Mouse (Mus musculus): ENCODE measurements at regions not wholly inside any gene's neighbourhood (a gene's known extent, or its start where the extent isn't known, plus 50 kb on each side); places are given as distances from the start of the nearest gene placed in this dataset.

DNA sequence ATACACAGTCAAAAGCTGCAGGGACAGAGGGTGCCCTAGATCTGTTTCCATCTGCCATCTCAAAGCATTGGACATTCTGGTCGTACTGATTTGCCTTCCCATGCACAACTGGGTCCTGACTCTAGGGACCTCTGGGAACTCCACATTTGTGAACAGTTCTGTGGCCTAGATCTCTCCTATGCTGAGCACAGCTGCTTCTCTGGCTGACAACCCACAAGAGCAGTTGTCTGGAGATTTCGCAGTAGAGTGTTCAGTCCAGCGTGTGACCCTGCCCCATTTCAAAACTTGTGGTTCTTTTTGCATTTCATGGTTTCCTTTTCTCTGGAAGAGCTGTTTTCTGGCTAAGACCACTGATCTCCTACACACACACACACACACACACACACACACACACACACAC, 269.7 kb upstream of the Sulf2 start:
- no peaks in the 10 kb centered on the region for H3K27me3 ChIP-seq
- ChIA-PET POLR2A (interaction anchor here (0.5 to 0.9 kb wide), 2 partner anchors 38 to 94 kb away, joined by 3 to 4 read pairs; no protein-coding TSS in a partner anchor), CTCF (interaction anchor here (1.5 kb wide), 1 partner anchor 15 kb away, joined by 4 read pairs; no protein-coding TSS in a partner anchor)
- DNase-seq (ENCODE audit: low read depth, low spot score), result no peak
- TF ChIP-seq CTCF (IDR thresholded peaks at IDR 0.05), result no peak
- ATAC-seq, result no peak
- in situ Hi-C loops (cut with MboI; ENCODE audit: low pct_unique_long_range_greater_than_20kb), result loop anchor here (5.0 kb wide), 1 partner anchor 68 kb away; no protein-coding TSS in a partner anchor

DNA sequence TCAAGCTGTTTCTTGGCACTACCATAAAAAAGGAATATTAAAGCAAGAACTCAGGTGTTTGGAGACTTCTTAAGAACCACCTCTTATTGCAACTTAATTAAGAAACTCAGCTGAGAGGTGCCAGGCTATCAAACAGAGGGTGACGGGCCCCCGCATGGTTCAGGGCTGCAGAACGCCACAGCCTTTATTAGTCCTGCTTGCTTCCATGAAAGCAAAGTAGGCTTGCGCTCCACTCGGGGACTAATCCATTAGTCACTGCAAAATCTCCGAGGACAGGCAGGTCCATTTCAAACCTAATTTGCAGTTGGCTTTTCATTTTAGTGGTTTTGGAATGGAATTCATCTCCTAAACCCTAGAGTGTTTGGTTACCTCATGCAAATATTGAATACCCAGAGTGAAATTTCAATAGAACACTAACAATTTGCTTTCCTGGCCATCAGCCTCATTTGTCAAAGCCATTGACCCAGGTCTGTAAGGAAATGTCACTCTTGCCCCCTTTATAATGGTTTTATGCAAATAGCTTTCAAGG, 267.7 kb upstream of the Sulf2 start:
- in situ Hi-C loops (cut with MboI; ENCODE audit: low pct_unique_long_range_greater_than_20kb), result no loop called here
- DNase-seq (ENCODE audit: low read depth, low spot score) (no peak), ATAC-seq (no peak)
- TF ChIP-seq CTCF (IDR thresholded peaks at IDR 0.05), result no peak
- H3K27me3 ChIP-seq, result no peaks in the 10 kb centered on the region
- ChIA-PET POLR2A (no interaction called here), CTCF (no interaction called here)

DNA sequence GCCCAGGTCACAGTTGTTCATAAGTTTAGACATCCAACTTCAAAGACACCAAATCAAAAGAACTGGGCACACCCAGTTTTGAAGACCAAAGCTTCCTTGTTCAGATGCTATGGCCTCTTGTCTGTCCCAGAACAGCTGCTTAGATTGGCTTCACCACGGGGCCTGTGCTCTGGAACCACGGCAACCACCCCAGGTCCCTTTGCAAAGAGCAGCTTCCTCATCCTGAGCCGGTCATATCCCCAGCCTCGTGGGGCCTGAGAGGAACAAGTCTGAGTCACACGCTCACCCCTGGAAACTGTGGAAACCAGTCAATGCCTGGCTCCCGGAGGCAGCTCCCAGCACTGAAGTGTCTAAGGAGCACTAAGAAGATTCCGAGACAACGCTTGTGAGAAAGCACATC, 264.8 kb upstream of the Sulf2 start:
- no peak for TF ChIP-seq CTCF (IDR thresholded peaks at IDR 0.05)
- POLR2A ChIA-PET, result no interaction called here
- in situ Hi-C loops (cut with MboI; ENCODE audit: low pct_unique_long_range_greater_than_20kb), result no loop called here

DNA sequence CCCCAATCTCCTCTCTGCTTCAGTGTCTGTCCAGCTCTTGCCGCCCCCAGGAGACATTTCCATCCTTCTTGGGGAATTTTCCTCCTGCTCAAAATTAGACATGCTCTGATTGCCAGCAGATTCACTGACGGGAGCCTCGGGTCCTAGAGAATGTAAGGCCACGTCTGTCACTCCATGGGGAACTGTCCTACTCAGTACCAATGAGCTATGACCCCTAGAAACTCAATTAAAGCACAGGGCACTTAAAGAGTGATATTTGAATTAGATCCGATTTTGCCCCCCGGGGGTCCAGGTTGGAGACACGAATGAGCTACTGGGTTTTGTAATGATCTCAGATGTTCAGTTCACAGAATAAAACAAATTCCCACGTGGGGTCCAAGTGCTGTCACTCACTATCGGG, 263.8 kb upstream of the Sulf2 start:
- ChIA-PET POLR2A (no interaction called here), CTCF (no interaction called here)
- DNase-seq (ENCODE audit: low read depth, low spot score), result no peak
- no peak for TF ChIP-seq CTCF (IDR thresholded peaks at IDR 0.05)
- ATAC-seq, result no peak
- no peaks in the 10 kb centered on the region for H3K27me3 ChIP-seq
- in situ Hi-C loops (cut with MboI; ENCODE audit: low pct_unique_long_range_greater_than_20kb), result no loop called here

More for the DNA sequence above, 264.8 kb upstream of the Sulf2 start:
- ATAC-seq, result no peak
- H3K27me3 ChIP-seq, result no peaks in the 10 kb centered on the region
- DNase-seq (ENCODE audit: low read depth, low spot score), result no peak
- CTCF ChIA-PET, result interaction anchor here (0.9 kb wide), 1 partner anchor 265 kb away, joined by 3 read pairs; the partner anchor contains the start of gene Sulf2

DNA sequence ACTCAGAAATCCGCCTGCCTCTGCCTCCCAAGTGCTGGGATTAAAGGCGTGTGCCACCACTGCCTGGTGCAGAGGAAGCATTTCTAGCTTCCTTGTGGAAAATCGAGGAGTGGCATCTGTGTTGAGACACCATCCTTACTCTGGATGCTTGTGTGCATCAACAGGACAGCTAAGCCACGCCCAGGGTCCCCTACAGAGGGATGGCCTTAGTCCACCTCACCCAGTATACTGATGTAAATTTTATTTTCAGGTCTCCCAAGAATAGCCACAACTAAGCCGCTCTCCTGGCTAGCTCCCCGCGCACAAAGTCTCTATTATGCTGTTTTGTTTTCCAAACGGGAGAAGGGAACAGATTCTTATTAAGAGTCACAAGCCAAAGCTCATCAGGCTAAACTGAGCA, 262.8 kb upstream of the Sulf2 start:
- no peak for TF ChIP-seq CTCF (IDR thresholded peaks at IDR 0.05)
- POLR2A ChIA-PET, result no interaction called here
- no peak for ATAC-seq
- no peaks in the 10 kb centered on the region for H3K27me3 ChIP-seq
- in situ Hi-C loops (cut with MboI; ENCODE audit: low pct_unique_long_range_greater_than_20kb), result no loop called here
- DNase-seq (ENCODE audit: low read depth, low spot score), result no peak
- CTCF ChIA-PET, result no interaction called here

DNA sequence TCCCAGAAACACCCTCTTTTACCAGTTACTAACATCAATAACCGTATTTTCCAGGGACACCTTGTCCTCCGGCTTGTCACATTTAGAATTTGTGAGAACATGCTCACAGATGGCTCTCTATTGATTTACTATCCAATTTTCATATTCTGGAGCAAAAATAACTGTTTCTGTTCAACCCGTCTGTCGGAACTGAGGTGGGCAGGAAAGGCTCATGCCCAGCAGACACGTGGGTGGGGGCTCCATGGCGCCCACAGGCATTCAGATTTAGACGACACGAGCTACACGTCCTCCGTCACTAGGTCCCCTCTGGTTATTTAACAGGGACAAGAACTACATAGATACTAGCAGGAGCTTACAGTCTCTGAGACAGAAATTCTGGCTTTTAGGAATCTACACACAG, 262.2 kb upstream of the Sulf2 start:
- ATAC-seq, result no peak
- no peak for TF ChIP-seq CTCF (IDR thresholded peaks at IDR 0.05)
- in situ Hi-C loops (cut with MboI; ENCODE audit: low pct_unique_long_range_greater_than_20kb), result no loop called here
- ChIA-PET CTCF (no interaction called here), POLR2A (no interaction called here)
- no peak for DNase-seq (ENCODE audit: low read depth, low spot score)
- no peaks in the 10 kb centered on the region for H3K27me3 ChIP-seq

DNA sequence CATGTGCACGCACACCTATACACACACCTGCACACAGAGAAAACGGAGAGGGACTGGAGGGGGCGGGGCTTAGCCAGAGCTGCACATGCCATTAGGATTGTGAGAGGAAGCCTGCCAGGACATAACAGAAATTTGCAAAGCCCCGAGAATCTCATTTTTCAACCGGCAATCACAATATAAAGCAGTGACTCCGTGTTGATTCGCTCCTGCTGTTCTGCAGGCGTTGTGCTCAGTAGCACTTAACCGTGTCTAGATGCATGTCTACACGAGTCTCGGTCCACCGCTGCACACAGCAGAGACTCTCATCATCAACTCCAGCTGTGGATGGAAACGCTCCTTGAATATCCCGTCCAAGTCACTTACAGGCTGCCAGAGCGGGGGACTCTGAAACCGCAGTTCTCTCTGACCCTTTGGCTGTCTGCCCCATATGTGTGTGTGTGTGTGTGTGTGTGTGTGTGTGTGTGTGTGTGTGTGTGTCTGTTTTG, 260.1 kb upstream of the Sulf2 start:
- CTCF ChIA-PET, result no interaction called here
- POLR2A ChIA-PET, result no interaction called here
- ATAC-seq (no peak), DNase-seq (ENCODE audit: low read depth, low spot score) (no peak)
- H3K27me3 ChIP-seq, result no peaks in the 10 kb centered on the region
- no peak for TF ChIP-seq CTCF (IDR thresholded peaks at IDR 0.05)
- in situ Hi-C loops (cut with MboI; ENCODE audit: low pct_unique_long_range_greater_than_20kb), result no loop called here

DNA sequence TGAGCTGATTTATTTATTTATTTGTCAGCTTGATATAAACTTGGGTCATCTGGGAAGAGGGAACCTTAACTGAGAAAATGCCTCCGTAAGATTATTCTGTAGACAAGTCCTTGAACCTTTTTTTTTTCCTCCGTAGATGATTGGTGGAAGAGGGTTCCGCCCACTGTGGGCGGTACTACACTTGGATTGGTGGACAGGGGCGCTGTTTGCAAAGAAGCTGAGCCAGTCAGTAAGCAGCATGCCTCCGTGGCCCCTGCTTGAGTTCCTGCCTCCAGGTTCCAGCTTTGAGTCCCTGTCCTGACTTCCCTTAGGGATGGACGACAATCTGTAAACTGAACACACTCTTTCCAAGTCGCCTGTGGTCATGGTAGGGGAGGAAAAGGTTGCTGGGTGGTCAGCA, 259.4 kb upstream of the Sulf2 start:
- ATAC-seq (no peak), DNase-seq (ENCODE audit: low read depth, low spot score) (no peak)
- CTCF ChIA-PET, result no interaction called here
- H3K27me3 ChIP-seq, result no peaks in the 10 kb centered on the region
- no peak for TF ChIP-seq CTCF (IDR thresholded peaks at IDR 0.05)
- in situ Hi-C loops (cut with MboI; ENCODE audit: low pct_unique_long_range_greater_than_20kb), result no loop called here
- POLR2A ChIA-PET, result no interaction called here

DNA sequence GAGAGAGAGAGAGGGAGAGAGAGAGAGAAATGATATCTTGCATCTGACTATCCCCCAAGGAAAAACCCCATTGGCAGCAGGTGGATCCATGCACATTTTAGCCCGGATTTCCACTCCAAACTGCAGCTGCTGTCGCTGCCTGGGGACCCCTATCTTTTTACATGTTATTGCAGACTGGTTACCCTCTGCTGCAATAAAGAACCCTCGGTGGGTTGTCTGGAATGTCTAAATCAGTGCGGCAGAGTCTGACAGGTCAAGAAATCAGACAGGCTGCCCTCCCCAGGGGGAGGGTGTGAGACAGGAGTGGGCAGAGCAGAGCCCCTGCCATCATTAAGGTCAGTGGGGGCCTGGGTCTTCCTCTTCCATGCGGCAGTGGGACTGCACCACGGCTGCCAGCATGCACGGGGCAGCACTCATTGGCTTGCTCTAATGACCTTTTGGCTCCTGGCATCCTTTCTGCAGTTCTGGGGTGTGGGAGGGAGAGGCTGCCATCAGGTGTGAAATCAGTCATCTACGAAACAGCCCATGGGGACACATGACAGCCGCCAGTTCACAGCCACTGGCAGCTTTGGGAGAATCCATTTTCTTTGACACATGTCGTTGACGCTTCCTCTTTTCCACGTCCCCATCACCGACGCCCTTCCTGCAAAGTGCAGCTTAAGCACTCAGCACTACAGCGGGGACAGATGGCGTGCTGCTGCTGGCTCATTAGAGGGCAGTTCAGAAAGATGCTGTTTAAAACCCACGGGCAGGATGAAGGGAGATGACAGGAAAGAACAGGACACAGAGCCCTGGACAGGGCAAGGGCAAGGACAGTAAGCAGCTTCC, 256.8 kb upstream of the Sulf2 start:
- CTCF ChIA-PET, result no interaction called here
- DNase-seq (ENCODE audit: low read depth, low spot score), result no peak
- POLR2A ChIA-PET, result no interaction called here
- no peak for ATAC-seq
- in situ Hi-C loops (cut with MboI; ENCODE audit: low pct_unique_long_range_greater_than_20kb), result no loop called here
- no peaks in the 10 kb centered on the region for H3K27me3 ChIP-seq
- TF ChIP-seq CTCF (IDR thresholded peaks at IDR 0.05), result no peak

DNA sequence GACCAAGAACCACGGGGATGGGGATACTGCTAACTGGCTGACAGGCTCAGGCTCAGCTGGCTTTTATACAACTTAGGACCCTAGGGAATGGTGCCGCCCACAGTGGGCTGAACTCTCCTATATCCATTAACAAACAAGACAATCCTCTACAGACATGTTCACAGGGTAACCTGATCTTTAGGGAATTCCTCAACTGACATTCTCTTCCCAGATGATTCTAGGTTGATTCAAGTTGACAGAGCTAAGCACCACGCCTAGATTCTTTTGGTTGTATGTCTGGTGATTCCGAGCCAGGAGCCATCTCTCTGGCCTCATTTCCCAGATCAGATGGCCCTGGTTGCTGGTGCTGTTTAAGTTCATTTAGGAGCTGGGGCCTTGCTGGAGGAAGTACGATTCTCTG, 253.9 kb upstream of the Sulf2 start:
- ATAC-seq (no peak), DNase-seq (ENCODE audit: low read depth, low spot score) (no peak)
- in situ Hi-C loops (cut with MboI; ENCODE audit: low pct_unique_long_range_greater_than_20kb), result no loop called here
- ChIA-PET CTCF (interaction anchor here (1.0 kb wide), 1 partner anchor 76 kb away, joined by 3 read pairs; no protein-coding TSS in a partner anchor), POLR2A (no interaction called here)
- TF ChIP-seq CTCF (IDR thresholded peaks at IDR 0.05), result no peak
- no peaks in the 10 kb centered on the region for H3K27me3 ChIP-seq

DNA sequence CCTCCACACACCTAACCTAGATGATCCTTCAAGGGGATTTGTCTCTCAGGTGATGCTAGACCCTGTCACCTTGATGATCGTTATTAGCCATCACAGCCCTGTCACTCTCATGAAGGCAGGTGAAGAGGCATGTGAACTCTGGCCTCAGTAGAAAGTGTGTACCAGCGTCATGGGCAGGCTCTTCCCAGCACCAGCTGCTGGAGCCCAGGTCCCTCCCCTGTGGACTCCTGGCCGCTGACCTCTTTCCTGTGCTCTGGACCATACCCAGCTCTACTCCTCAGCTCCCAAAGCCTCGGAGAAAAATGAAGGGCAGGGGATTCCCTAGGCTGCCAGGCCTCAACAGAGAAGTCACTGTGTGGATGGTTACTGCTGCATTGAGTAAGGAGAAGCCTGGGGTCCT, 253.3 kb upstream of the Sulf2 start:
- ATAC-seq, result no peak
- TF ChIP-seq CTCF (IDR thresholded peaks at IDR 0.05), result no peak
- no peak for DNase-seq (ENCODE audit: low read depth, low spot score)
- no peaks in the 10 kb centered on the region for H3K27me3 ChIP-seq
- POLR2A ChIA-PET, result no interaction called here
- in situ Hi-C loops (cut with MboI; ENCODE audit: low pct_unique_long_range_greater_than_20kb), result no loop called here
- CTCF ChIA-PET, result interaction anchor here (1.0 kb wide), 1 partner anchor 75 kb away, joined by 3 read pairs; no protein-coding TSS in a partner anchor
